Mouse (Mus musculus): ENCODE data around the gene Tnni3.

GRCm38 (mm10) chr7:4523205-4524130, 561 bp downstream of the Tnni3 start:
- TF ChIP-seq CTCF (IDR thresholded peaks at IDR 0.05 in 2 of 3, conservative IDR thresholded peaks at IDR 0.05 in 1 of 3; ENCODE audit: control insufficient read depth in 1 of 3, insufficient read depth in 1 of 3, low read depth in 2 of 3, low read length in 3 of 3, poor library complexity in 1 of 3, severe bottlenecking in 1 of 3) (no peak), NRF1 (IDR thresholded peaks at IDR 0.05; ENCODE audit: insufficient read depth, low read depth, low read length, poor library complexity, severe bottlenecking) (no peak), ZC3H11A (IDR thresholded peaks at IDR 0.05; ENCODE audit: low read depth, low read length) (no peak), POLR2A (IDR thresholded peaks at IDR 0.05; ENCODE audit: control insufficient read depth in 1 of 2, insufficient read depth in 1 of 2, low read depth in 1 of 2, low read length in 2 of 2, poor library complexity in 1 of 2) (peak in 1 of 2 experiments; percentile 62; a peak in 2 of 4 replicates), RCOR1 (IDR thresholded peaks at IDR 0.05; ENCODE audit: low read depth, low read length) (no peak), CHD2 (IDR thresholded peaks at IDR 0.05; ENCODE audit: low read length) (no peak), MAX (IDR thresholded peaks at IDR 0.05; ENCODE audit: low read length) (no peak), TBP (IDR thresholded peaks at IDR 0.05; ENCODE audit: low read depth, low read length) (0 out of 2 replicates have a peak, but pooled peaks have one; percentile 36)

All from MEL (cell line).